Mouse (Mus musculus): ENCODE measurements around the gene Jak1. TPM values are rescaled to one million over a fixed set of nuclear protein-coding genes. Genes with fewer than 3 reads are reported as not detected.

Jak1 gene
- total and polyA plus RNA-seq, 3 experiments = 37.3 to 41.9 TPM; not detected in 1

- Histone ChIP-seq H3K9ac (ENCODE audit: control insufficient read depth, low read depth, low read length, poor library complexity, severe bottlenecking) (no peak overlapping the region), H3K79me2 (ENCODE audit: control insufficient read depth, insufficient read depth, low read length, poor library complexity) (no peaks in the 10 kb centered on the region), H3K36me3 (ENCODE audit: control insufficient read depth in 1 of 2, insufficient read depth in 2 of 2, low read length in 2 of 2) (no peaks in the 10 kb centered on the region), H3K4me3 (ENCODE audit: control insufficient read depth in 1 of 2, insufficient read depth in 1 of 2, low read depth in 2 of 2, low read length in 2 of 2) (no peak overlapping the region), H3K27me3 (ENCODE audit: control insufficient read depth in 1 of 2, insufficient read depth in 2 of 2, low read length in 2 of 2) (no peaks in the 10 kb centered on the region), H3K27ac (ENCODE audit: control insufficient read depth, low read depth, low read length) (no peak overlapping the region), H3K9me3 (replicated peaks; ENCODE audit: insufficient read depth, low read length) (no peaks in the 10 kb centered on the region), H3K4me1 (ENCODE audit: control insufficient read depth in 1 of 2, insufficient read depth in 2 of 2, low read length in 2 of 2) (no peaks in the 10 kb centered on the region)
- TF ChIP-seq HCFC1 (IDR thresholded peaks at IDR 0.05; ENCODE audit: low read depth, low read length) = no peak
- TF ChIP-seq ZNF384 (IDR thresholded peaks at IDR 0.05; ENCODE audit: low read depth, low read length) = no peak
- TF ChIP-seq CHD1 (IDR thresholded peaks at IDR 0.05; ENCODE audit: low read depth, low read length) = no peak
- no peak for TF ChIP-seq GABPA (IDR thresholded peaks at IDR 0.05; ENCODE audit: low read depth, low read length)
- TF ChIP-seq KAT2A (conservative IDR thresholded peaks at IDR 0.05; ENCODE audit: low read depth, low read length) = no peak
- TF ChIP-seq MYB (IDR thresholded peaks at IDR 0.05; ENCODE audit: low read depth, low read length) = no peak
- no peak for TF ChIP-seq BHLHE40 (IDR thresholded peaks at IDR 0.05; ENCODE audit: borderline replicate concordance, low read depth, low read length)
- no peak for TF ChIP-seq CHD2 (IDR thresholded peaks at IDR 0.05; ENCODE audit: low read length)
- TF ChIP-seq MAX (IDR thresholded peaks at IDR 0.05; ENCODE audit: low read length) = no peak
- TF ChIP-seq EP300 (IDR thresholded peaks at IDR 0.05; ENCODE audit: low read depth in 1 of 2, low read length in 2 of 2) = no peak
- DNase-seq (ENCODE audit: low read depth, low spot score) = no peak
These were observed 158.0 kb downstream of the Jak1 start for GRCm38 (mm10) chr4:101107122-101107521.

Other genes with a start within 250 kb of the Jak1 start
- not detected in 2 replicates for gene Gm10577, start 244.6 kb downstream of the Jak1 start, total RNA-seq (2012; rRNA removed)
- gene Gm10577, start 244.6 kb downstream of the Jak1 start, polyA plus RNA-seq (2012; ENCODE audit: insufficient read depth in 1 of 2, insufficient read length in 2 of 2, low read depth in 1 of 2, low replicate concordance in 2 of 2, missing spikeins in 1 of 2) = not detected
- gene Raver2, start 196.3 kb downstream of the Jak1 start, total RNA-seq (2012; rRNA removed) = 0.03 and 0.04 TPM in 2 replicates
- gene Raver2, start 196.3 kb downstream of the Jak1 start, polyA plus RNA-seq (2012; ENCODE audit: insufficient read depth in 1 of 2, insufficient read length in 2 of 2, low read depth in 1 of 2, low replicate concordance in 2 of 2, missing spikeins in 1 of 2) = under 1 TPM in 1 of 2 experiments, not detected in 1; 0.03 TPM
- 18.3 and 21.2 TPM in 2 replicates for gene Ak4, start 154.0 kb upstream of the Jak1 start, total RNA-seq (2012; rRNA removed)
- 10 to 100 TPM in 1 of 2 experiments, not detected in 1; 25.4 TPM for gene Ak4, start 154.0 kb upstream of the Jak1 start, polyA plus RNA-seq (2012; ENCODE audit: insufficient read depth in 1 of 2, insufficient read length in 2 of 2, low read depth in 1 of 2, low replicate concordance in 2 of 2, missing spikeins in 1 of 2)
- gene Dnajc6, start 231.4 kb upstream of the Jak1 start, total RNA-seq (2012; rRNA removed) = 20.2 and 26.4 TPM in 2 replicates
- 10 to 100 TPM in 1 of 2 experiments, not detected in 1; 15.0 TPM for gene Dnajc6, start 231.4 kb upstream of the Jak1 start, polyA plus RNA-seq (2012; ENCODE audit: insufficient read depth in 1 of 2, insufficient read length in 2 of 2, low read depth in 1 of 2, low replicate concordance in 2 of 2, missing spikeins in 1 of 2)